8 mouse cellular contexts compared by ENCODE assay signal in the genomic region with DNA sequence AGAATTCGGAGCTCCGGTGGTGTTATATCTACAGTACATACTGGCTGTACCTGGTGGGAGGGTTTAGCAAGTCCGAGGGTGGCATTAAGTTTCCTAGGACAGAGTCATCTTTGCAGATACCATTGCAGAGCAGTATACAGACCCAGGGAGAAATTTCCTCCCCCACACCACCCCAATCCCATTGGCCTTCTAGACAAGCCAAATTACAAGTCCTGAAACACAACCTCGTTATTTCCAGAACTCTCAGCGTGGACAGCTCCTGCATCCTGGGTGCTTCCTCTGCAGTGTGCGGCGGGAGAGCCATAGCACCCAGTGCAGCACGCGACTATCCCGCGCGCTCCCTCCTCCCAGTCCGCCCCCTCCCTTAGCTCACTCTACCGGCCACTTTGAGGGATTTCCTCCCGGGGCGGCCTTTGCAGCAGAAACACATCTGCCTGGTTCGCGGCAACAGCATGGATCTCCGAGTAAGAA. TPM values are rescaled to one million over a fixed set of nuclear protein-coding genes. Genes with fewer than 3 reads are reported as not detected.
A peak's percentile ranks its signal among the peaks of the same experiment; 100 is the strongest.
DNase-seq lines count a peak whose midpoint lies in the region; ATAC-seq and TF ChIP-seq lines count a peak whose summit lies in the region.

No protein-coding gene starts in this region.

- H3K27ac ChIP-seq in limb, embryonic 14.5 days (replicated peaks; ENCODE audit: low read depth, low read length): no peak overlapping the region

- peaks cover 31% of the 10 kb centered on the region for H3K27me3 ChIP-seq in limb, embryonic 14.5 days (ENCODE audit: control insufficient read depth, insufficient read depth, low read length)

- H3K4me3 ChIP-seq in limb, embryonic 14.5 days (replicated peaks; ENCODE audit: low read length): peak overlapping the region; percentile 31; the same call in 1 of the 2 replicates

- H3K36me3 ChIP-seq in limb, embryonic 14.5 days (ENCODE audit: control insufficient read depth, insufficient read depth, low read length): no peaks in the 10 kb centered on the region

- no peak overlapping the region for H3K9ac ChIP-seq in limb, embryonic 14.5 days (ENCODE audit: low read depth, low read length, severe bottlenecking)

- H3K4me1 ChIP-seq in limb, embryonic 14.5 days (ENCODE audit: control insufficient read depth, insufficient read depth, low read length): peaks cover 4% of the 10 kb centered on the region; the same call in 1 of the 2 replicates

- no peak for TF ChIP-seq POLR2A in limb, embryonic 14.5 days (IDR thresholded peaks at IDR 0.05; ENCODE audit: borderline replicate concordance, extremely low read depth, insufficient read depth, insufficient read length)

- ATAC-seq in granulocyte monocyte progenitor cell, adult 5-6 weeks (replicated peaks; ENCODE audit: poor library complexity, severe bottlenecking): peak; percentile 52; the same call in 1 of the 2 replicates
- 0 out of 2 replicates have a peak, but pooled peaks have one; percentile 44 for ATAC-seq in limb, embryonic 14.5 days (ENCODE audit: low FRiP score, low read depth)

- DNase-seq in kidney, postnatal 4 days: peak; percentile 51 to 59
- DNase-seq in kidney, adult 8-10 months: no peak
- peak; percentile 43 for DNase-seq in embryo, embryonic 10.5 days (ENCODE audit: low spot score)
- no peak for DNase-seq in limb, embryonic 14.5 days (ENCODE audit: low spot score)
- DNase-seq in right cerebral cortex, postnatal 36 days (ENCODE audit: low spot score in 2 of 2): peak; percentile 40 to 47
- DNase-seq in thymus, adult 18-20 months: no peak
- DNase-seq in c-Kit-positive CD71-positive TER-119-positive erythroid progenitor cells, embryonic 14.5 days (ENCODE audit: low spot score): no peak

- WGBS in limb, embryonic 14.5 days: 6% methylated on average over 19 of the region's 19 CpGs

- no peaks in the 10 kb centered on the region for H3K9me3 ChIP-seq in limb, embryonic 14.5 days (ENCODE audit: control insufficient read depth, low read length)

- H3K4me2 ChIP-seq in limb, embryonic 14.5 days (replicated peaks; ENCODE audit: low read depth, low read length, severe bottlenecking): peak overlapping the region; percentile 58

RNA-seq across cellular contexts. Expression of gene Lamp5, which starts 5.9 kb away (rescaled TPM):
- total RNA-seq in granulocyte monocyte progenitor cell, adult 5-6 weeks (2014; fragmentation: Nextera tagmentation): not detected in 2 replicates
- total RNA-seq in granulocyte monocyte progenitor cell, adult 5-6 weeks (2017): not detected in 2 replicates
- 1.4 and 1.5 TPM in 2 replicates for polyA plus RNA-seq in limb, embryonic 14.5 days (2012; rRNA removed)
- polyA plus RNA-seq in limb, embryonic 14.5 days (2014; fragmentation: Nextera tagmentation; extraction: Ambion mirVana): 0.32 and 0.89 TPM in 2 replicates

Comparison
In these comparisons a context has a peak if more than half of its experiments do, and no peak if none do; other contexts are left out.
1. DNase-seq: peak in kidney, postnatal 4 days (2 of 2), embryo, embryonic 10.5 days (single experiment) and right cerebral cortex, postnatal 36 days (2 of 2); none in kidney, adult 8-10 months (0 of 2), limb, embryonic 14.5 days (single experiment), thymus, adult 18-20 months (0 of 2) and c-Kit-positive CD71-positive TER-119-positive erythroid progenitor cells, embryonic 14.5 days (single experiment).